Comparison of ENCODE assay signal across 28 mouse cellular contexts in genomic region chr1:37711082-37711481, GRCm38 (mm10). TPM values are rescaled to one million over a fixed set of nuclear protein-coding genes. Genes with fewer than 3 reads are reported as not detected.
"Had no signal": no experiment of that assay in that cellular context is flagged by ENCODE, and none has a peak within 500 bp of the region (broad histone marks: within the 10 kb centered on the region; RNA-seq: fewer than 3 reads in every experiment).

No protein-coding gene starts in this region.

- H3K27ac ChIP-seq: limb, embryonic 10.5 days; limb, embryonic 12.5 days; limb, embryonic 13.5 days; limb, embryonic 15.5 days; liver, embryonic 12.5 days; liver, embryonic 13.5 days; liver, embryonic 14.5 days; liver, embryonic 15.5 days; lung, embryonic 15.5 days; macrophage; midbrain, embryonic 10.5 days; midbrain, embryonic 12.5 days; midbrain, embryonic 13.5 days; midbrain, embryonic 15.5 days had no signal

- H3K4me1 ChIP-seq: limb, embryonic 10.5 days; limb, embryonic 12.5 days; limb, embryonic 13.5 days; limb, embryonic 15.5 days; liver, embryonic 12.5 days; liver, embryonic 13.5 days; liver, embryonic 15.5 days; lung, embryonic 15.5 days; midbrain, embryonic 10.5 days; midbrain, embryonic 12.5 days; midbrain, embryonic 13.5 days; midbrain, embryonic 15.5 days had no signal

- H3K27me3 ChIP-seq: limb, embryonic 13.5 days; limb, embryonic 15.5 days; liver, embryonic 12.5 days; liver, embryonic 13.5 days; liver, embryonic 15.5 days; lung, embryonic 15.5 days; midbrain, embryonic 12.5 days; midbrain, embryonic 13.5 days; midbrain, embryonic 15.5 days had no signal

- H3K4me3 ChIP-seq: limb, embryonic 10.5 days; limb, embryonic 12.5 days; limb, embryonic 13.5 days; limb, embryonic 15.5 days; liver, embryonic 12.5 days; liver, embryonic 13.5 days; liver, embryonic 15.5 days; lung, embryonic 15.5 days; megakaryocyte, embryonic 14.5 days; midbrain, embryonic 10.5 days; midbrain, embryonic 12.5 days; midbrain, embryonic 13.5 days; midbrain, embryonic 15.5 days; myocyte had no signal

- H3K9me3 ChIP-seq: limb, embryonic 10.5 days; limb, embryonic 12.5 days; limb, embryonic 13.5 days; limb, embryonic 15.5 days; liver, embryonic 12.5 days; liver, embryonic 13.5 days; liver, embryonic 15.5 days; lung, embryonic 15.5 days; midbrain, embryonic 10.5 days; midbrain, embryonic 12.5 days; midbrain, embryonic 13.5 days; midbrain, embryonic 15.5 days had no signal

- H3K36me3 ChIP-seq: limb, embryonic 10.5 days; limb, embryonic 12.5 days; limb, embryonic 13.5 days; limb, embryonic 15.5 days; liver, embryonic 12.5 days; liver, embryonic 13.5 days; liver, embryonic 15.5 days; lung, embryonic 15.5 days; midbrain, embryonic 10.5 days; midbrain, embryonic 12.5 days; midbrain, embryonic 13.5 days; midbrain, embryonic 15.5 days had no signal

- DNase-seq: left cerebral cortex, postnatal 4 days; liver; liver, embryonic 13.5 days; liver, postnatal 0 days; lung, adult 18-20 months; lung, adult 2 months; lung, embryonic 14.5 days; lung, postnatal 10 days; lung, postnatal 14 days; lung, postnatal 36 days; lung, postnatal 4 days; midbrain, embryonic 14.5 days had no signal

- H3K9ac ChIP-seq: limb, embryonic 12.5 days; limb, embryonic 13.5 days; limb, embryonic 15.5 days; liver, embryonic 12.5 days; liver, embryonic 13.5 days; liver, embryonic 14.5 days; liver, embryonic 15.5 days; liver, postnatal 0 days; lung, embryonic 14.5 days; lung, embryonic 15.5 days; midbrain, embryonic 12.5 days; midbrain, embryonic 13.5 days; midbrain, embryonic 15.5 days had no signal

RNA-seq across cellular contexts. Expression of gene 2010300C02Rik, which starts 8.8 kb away (rescaled TPM):
- total RNA-seq: monocyte, adult 5-6 weeks had no signal
- polyA plus RNA-seq: macrophage, myocyte had no signal
